Mouse (Mus musculus) heart, embryonic 14.5 days (tissue): ENCODE measurements around the gene Fbxo44. TPM values are rescaled to one million over a fixed set of nuclear protein-coding genes. Genes with fewer than 3 reads are reported as not detected.
"Not testable (repeated sequence)": the region's sequence is repeated elsewhere in the genome, so short reads cannot be mapped to it uniquely, and the experiment has no call there.

Experiments used
- ATAC-seq: fragments of 200-750 bp; cut with Nextera tagmentation; 2 replicates; pipeline ENCODE4 v1.8.0; 2017; ENCODE audit warnings: low read depth, moderate TSS enrichment; ENCODE audit not compliant: insufficient number of reproducible peaks, insufficient read depth, low FRiP score
- H3K27ac ChIP-seq, 2 experiments: fragments of 200-500 bp in 1 of 2; fragments of 300-500 bp in 1 of 2; sonication (generic) in 1 of 2; replicated peaks in 1 of 2; 2 replicates each; pipeline ENCODE4 v1.5.1; 2012 to 2014; ENCODE audit warnings: low read depth in 2 of 2, low read length in 2 of 2, control low read depth in 1 of 2, mild to moderate bottlenecking in 1 of 2, mixed read lengths in 1 of 2; ENCODE audit not compliant: control insufficient read depth in 1 of 2, insufficient read depth in 1 of 2
- H3K27me3 ChIP-seq: fragments of 300-500 bp; sonication (generic); 2 replicates; pipeline ENCODE4 v1.6.1; 2014; ENCODE audit warnings: mild to moderate bottlenecking, low read length, control low read depth; ENCODE audit not compliant: control insufficient read depth, insufficient read depth
- H3K36me3 ChIP-seq: fragments of 300-500 bp; sonication (generic); 2 replicates; pipeline ENCODE4 v1.6.1; 2014; ENCODE audit warnings: mild to moderate bottlenecking, control low read depth, low read length, mixed read lengths; ENCODE audit not compliant: control insufficient read depth, insufficient read depth
- H3K4me1 ChIP-seq, 2 experiments: fragments of 200-500 bp in 1 of 2; fragments of 300-500 bp in 1 of 2; sonication (generic) in 1 of 2; 2 replicates each; pipeline ENCODE4 v1.6.1; 2012 to 2014; ENCODE audit warnings: low read length in 2 of 2, control low read depth in 1 of 2, mixed read lengths in 1 of 2; ENCODE audit not compliant: control insufficient read depth in 2 of 2, insufficient read depth in 2 of 2
- H3K4me2 ChIP-seq: fragments of 300-500 bp; sonication (generic); 2 replicates; pipeline ENCODE4 v1.6.1; 2014; ENCODE audit warnings: mild to moderate bottlenecking, low read length
- H3K4me3 ChIP-seq, 2 experiments: fragments of 200-500 bp in 1 of 2; fragments of 300-500 bp in 1 of 2; sonication (generic) in 1 of 2; 2 replicates each; pipeline ENCODE4 v1.5.1; 2012 to 2014; ENCODE audit warnings: low read length in 2 of 2, mild to moderate bottlenecking in 2 of 2, control low read depth in 1 of 2, low read depth in 1 of 2, moderate library complexity in 1 of 2; ENCODE audit not compliant: control insufficient read depth in 1 of 2, insufficient read depth in 1 of 2
- H3K9ac ChIP-seq: fragments of 300-500 bp; sonication (generic); 2 replicates; pipeline ENCODE4 v1.6.1; 2014; ENCODE audit warnings: mild to moderate bottlenecking, low read length
- H3K9me3 ChIP-seq: fragments of 300-500 bp; sonication (generic); 2 replicates; pipeline ENCODE4 v1.6.1; 2016; ENCODE audit warnings: low read length, control low read depth; ENCODE audit not compliant: control insufficient read depth
- WGBS: fragments of 180-500 bp; shearing (Covaris S2); extraction: QIAGEN DNeasy Blood & Tissue Kit; methylation state at CpG from one replicate; pipeline ENCODE4 v1.1.7; 2014; 5-methylcytosine and 5-hydroxymethylcytosine counted together
- polyA plus RNA-seq: library from polyadenylated mRNA; unstranded; fragments of >200 nt; fragmentation: Nextera tagmentation; extraction: Ambion mirVana; gene quantifications from 2 replicates; pipeline ENCODE4 v1.2.1, GENCODE M21; 2014

Gene Fbxo44
- polyA plus RNA-seq, 1 experiment from 2014 or later, result 28.3 TPM

GRCm38 (mm10) chr4:148128672-148129071 lies 31.6 kb downstream of the Fbxo44 start:
- Histone ChIP-seq H3K9ac (no peak overlapping the region), H3K4me1 (no peaks in the 10 kb centered on the region; a peak in 2 of 4 replicates), H3K27ac (no peak overlapping the region), H3K36me3 (no peaks in the 10 kb centered on the region), H3K4me3 (no peak overlapping the region), H3K27me3 (peaks cover 53% of the 10 kb centered on the region), H3K4me2 (no peak overlapping the region), H3K9me3 (no peaks in the 10 kb centered on the region)
- 50% methylated on average over 2 of the region's 2 CpGs for WGBS
- no peak for ATAC-seq

GRCm38 (mm10) chr4:148128241-148128640 lies 32.0 kb downstream of the Fbxo44 start:
- 50% methylated on average over 1 of the region's 1 CpGs for WGBS
- Histone ChIP-seq H3K9me3 (no peaks in the 10 kb centered on the region), H3K27ac (no peak overlapping the region), H3K4me2 (no peak overlapping the region), H3K4me1 (no peaks in the 10 kb centered on the region; a peak in 2 of 4 replicates), H3K9ac (no peak overlapping the region), H3K27me3 (peaks cover 53% of the 10 kb centered on the region), H3K4me3 (no peak overlapping the region), H3K36me3 (no peaks in the 10 kb centered on the region)
- ATAC-seq, result no peak

GRCm38 (mm10) chr4:148122694-148123066 lies 37.6 kb downstream of the Fbxo44 start:
- no peaks in the 10 kb centered on the region for H3K36me3 ChIP-seq
- no peaks in the 10 kb centered on the region for H3K9me3 ChIP-seq
- peaks cover 2% of the 10 kb centered on the region for H3K27me3 ChIP-seq
- WGBS, result 80% methylated on average over 3 of the region's 3 CpGs
- no peak overlapping the region for H3K4me2 ChIP-seq
- H3K27ac ChIP-seq, result no peak overlapping the region
- no peak overlapping the region for H3K4me3 ChIP-seq
- H3K9ac ChIP-seq, result no peak overlapping the region
- H3K4me1 ChIP-seq, result no peaks in the 10 kb centered on the region
- no peak for ATAC-seq

- Histone ChIP-seq H3K9ac (no peak overlapping the region), H3K4me1 (no peaks in the 10 kb centered on the region), H3K4me2 (no peak overlapping the region), H3K4me3 (no peak overlapping the region), H3K27me3 (no peaks in the 10 kb centered on the region; the same call in 1 of the 2 replicates), H3K36me3 (no peaks in the 10 kb centered on the region), H3K27ac (no peak overlapping the region), H3K9me3 (peaks cover 2% of the 10 kb centered on the region; the same call in 1 of the 2 replicates)
- 14% methylated on average over 6 of the region's 6 CpGs for WGBS
- ATAC-seq, result no peak
Observed at GRCm38 (mm10) chr4:148121982-148122693, 38.1 kb downstream of the Fbxo44 start.

DNA sequence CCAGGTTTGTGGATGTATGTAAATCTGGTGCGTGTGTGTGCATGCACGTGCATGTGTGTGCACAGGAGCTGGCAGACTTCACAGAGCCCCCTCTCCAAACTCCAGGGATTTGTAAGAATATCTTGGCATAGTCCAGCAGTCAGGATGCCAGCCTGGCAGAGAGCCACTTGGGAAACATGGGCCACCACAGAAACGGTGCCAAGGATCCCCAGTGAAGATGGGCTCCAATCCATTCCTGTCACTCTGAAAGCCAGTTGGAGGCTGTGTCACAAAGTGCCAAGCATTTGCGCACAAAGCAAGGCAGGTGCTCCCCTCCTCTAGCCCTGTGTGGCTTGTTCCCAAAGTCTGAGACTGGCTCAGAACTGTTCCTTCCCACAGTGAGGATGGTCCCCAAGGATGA lies 38.9 kb downstream of the Fbxo44 start:
- no peaks in the 10 kb centered on the region for H3K36me3 ChIP-seq
- H3K27ac ChIP-seq, result no peak overlapping the region
- no peaks in the 10 kb centered on the region for H3K4me1 ChIP-seq
- WGBS, result 75% methylated on average over 4 of the region's 4 CpGs
- H3K27me3 ChIP-seq, result no peaks in the 10 kb centered on the region; the same call in 1 of the 2 replicates
- H3K9me3 ChIP-seq, result peaks cover 5% of the 10 kb centered on the region; the same call in 1 of the 2 replicates
- H3K4me2 ChIP-seq, result no peak overlapping the region
- no peak for ATAC-seq
- H3K9ac ChIP-seq, result no peak overlapping the region
- no peak overlapping the region for H3K4me3 ChIP-seq

GRCm38 (mm10) chr4:148120555-148120954 lies 39.7 kb downstream of the Fbxo44 start:
- Histone ChIP-seq H3K4me2 (no peak overlapping the region), H3K9me3 (peaks cover 5% of the 10 kb centered on the region; the same call in 1 of the 2 replicates), H3K27ac (no peak overlapping the region), H3K4me1 (no peaks in the 10 kb centered on the region), H3K36me3 (no peaks in the 10 kb centered on the region), H3K4me3 (no peak overlapping the region), H3K9ac (no peak overlapping the region), H3K27me3 (no peaks in the 10 kb centered on the region; the same call in 1 of the 2 replicates)
- WGBS, result 70% methylated on average over 9 of the region's 9 CpGs
- ATAC-seq, result no peak

DNA sequence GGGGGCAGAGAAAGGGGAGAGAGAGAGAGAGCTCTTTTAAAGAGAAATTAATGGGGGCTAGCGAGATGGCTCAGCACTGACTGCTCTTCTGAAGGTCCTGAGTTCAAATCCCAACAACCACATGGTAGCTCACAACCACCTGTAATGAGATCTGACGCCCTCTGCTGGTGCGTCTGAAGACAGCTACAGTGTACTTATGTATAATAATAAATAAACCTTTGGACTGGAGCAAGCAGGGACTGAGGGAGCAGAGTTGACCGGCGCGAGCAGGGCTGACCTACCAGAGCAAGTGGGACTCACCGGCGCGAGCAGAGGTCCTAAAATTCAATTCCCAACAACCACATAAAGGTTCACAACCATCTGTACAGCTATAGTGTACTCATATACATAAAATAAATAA lies 40.7 kb downstream of the Fbxo44 start:
- not testable (repeated sequence) for H3K4me2 ChIP-seq, H3K9ac ChIP-seq, H3K4me3 ChIP-seq, H3K27me3 ChIP-seq, H3K9me3 ChIP-seq, ATAC-seq, H3K27ac ChIP-seq, H3K36me3 ChIP-seq, H3K4me1 ChIP-seq
- 79% methylated on average over 9 of the region's 9 CpGs for WGBS

DNA sequence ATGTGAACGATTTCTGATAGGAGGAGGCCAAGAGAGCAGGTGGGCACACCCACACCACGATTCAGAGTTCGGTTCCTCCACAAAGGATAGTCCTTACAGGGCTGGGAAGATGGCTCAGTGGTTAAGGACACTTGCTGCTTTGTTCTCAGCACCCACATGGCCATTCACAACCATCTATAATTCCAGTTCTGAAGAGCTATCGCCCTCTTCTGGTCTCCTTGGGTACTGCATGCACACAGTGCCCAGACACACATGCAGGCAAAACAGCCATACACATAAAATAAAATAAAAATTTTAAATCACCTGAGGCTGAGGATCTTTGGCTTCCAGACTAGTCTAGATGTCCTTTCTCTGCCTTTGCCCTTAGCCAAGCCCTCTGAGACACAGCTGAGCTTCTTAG lies 42.9 kb downstream of the Fbxo44 start:
- no peak for ATAC-seq
- no peak overlapping the region for H3K4me3 ChIP-seq
- 69% methylated on average over 4 of the region's 4 CpGs for WGBS

More for the DNA sequence above, 42.9 kb downstream of the Fbxo44 start:
- Histone ChIP-seq H3K4me2 (no peak overlapping the region), H3K27me3 (peaks cover 7% of the 10 kb centered on the region; the same call in 1 of the 2 replicates), H3K4me1 (peaks cover 0 to 3% of the 10 kb centered on the region in 2 experiments; a peak in 1 of 4 replicates), H3K9me3 (peaks cover 5% of the 10 kb centered on the region; the same call in 1 of the 2 replicates), H3K9ac (no peak overlapping the region), H3K36me3 (no peaks in the 10 kb centered on the region), H3K27ac (no peak overlapping the region)
